Mouse (Mus musculus) stomach, postnatal 0 days (tissue): ENCODE results near the gene Masp1.

Experiments
- CTCF ChIP-seq: IDR thresholded peaks from 2 replicates; pipeline ENCODE4 v1.5.1; 2016; ENCODE audit warnings: antibody characterized with exemption, low read depth, mild to moderate bottlenecking, moderate library complexity
- EP300 ChIP-seq: optimal IDR thresholded peaks from 2 replicates; pipeline ENCODE3; 2016; ENCODE audit warnings: antibody characterized with exemption

DNA sequence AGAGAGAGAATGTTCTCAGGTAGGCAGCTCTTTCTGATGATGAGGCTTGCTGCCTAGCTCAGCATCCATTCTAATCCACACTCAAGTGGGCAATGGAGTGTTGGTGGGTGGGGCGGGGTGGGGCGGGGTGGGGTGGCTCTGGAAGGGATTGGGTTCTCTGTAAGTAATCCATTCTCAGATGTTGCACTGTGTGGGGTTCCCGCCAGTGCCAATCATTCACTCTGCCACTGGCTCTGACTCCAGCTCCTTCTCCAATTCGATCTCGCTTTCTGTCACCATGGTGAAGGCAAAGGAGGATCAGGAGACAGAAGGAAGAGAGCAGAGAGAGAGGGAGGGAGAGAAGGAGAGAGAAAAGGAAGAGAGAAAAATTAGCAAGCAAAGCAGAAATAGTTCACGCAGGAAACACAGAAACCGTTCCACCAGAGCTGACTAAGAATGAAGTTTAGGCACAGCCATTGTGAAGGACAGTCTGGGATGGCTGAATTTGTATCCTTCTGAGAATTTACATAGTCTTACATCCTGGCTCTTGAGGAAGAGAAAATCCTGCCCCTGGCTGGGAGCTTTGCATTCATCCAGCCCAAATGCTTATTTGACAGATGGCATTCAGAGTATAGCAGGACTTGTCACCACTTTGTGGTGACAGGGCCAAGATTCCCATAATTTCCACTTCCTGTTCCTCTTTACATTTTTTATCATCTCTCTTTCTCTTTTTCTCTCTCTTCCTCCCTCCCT lies 40.6 kb downstream of the Masp1 start:
- TF ChIP-seq CTCF (no peak), EP300 (no peak)
